Mouse (Mus musculus): ENCODE results near the gene Mfsd2b.
A peak's percentile ranks its signal among the peaks of the same experiment; 100 is the strongest.
"Not testable (repeated sequence)": the region's sequence is repeated elsewhere in the genome, so short reads cannot be mapped to it uniquely, and the experiment has no call there.

The Mfsd2b gene

GRCm38 (mm10) chr12:4906951-4907906, 33.1 kb upstream of the Mfsd2b start, which contains the start of gene Ubxn2a:
TSS of gene Ubxn2a (minus strand) at chr12:4907705.
- Histone ChIP-seq H3K4me3 (replicated peaks; ENCODE audit: low read length) (peak within 1 kb of the TSS; percentile 93), H3K27me3 (ENCODE audit: insufficient read depth, low read length) (no peaks in the 10 kb centered on the region), H3K9me3 (ENCODE audit: low read length) (no peaks in the 10 kb centered on the region), H3K36me3 (ENCODE audit: insufficient read depth, low read length) (peaks cover 34% of the 10 kb centered on the region), H3K4me1 (replicated peaks; ENCODE audit: low read depth, low read length) (peaks cover 69% of the 10 kb centered on the region)
- TF ChIP-seq CTCF (conservative IDR thresholded peaks at IDR 0.05; ENCODE audit: low read length) (no peak), POU5F1 (IDR thresholded peaks at IDR 0.05; ENCODE audit: borderline replicate concordance, low read length) (no peak), NANOG (IDR thresholded peaks at IDR 0.05; ENCODE audit: borderline replicate concordance, low read length) (no peak)

- TF ChIP-seq CTCF (conservative IDR thresholded peaks at IDR 0.05; ENCODE audit: low read length), result no peak
- no peak for TF ChIP-seq NANOG (IDR thresholded peaks at IDR 0.05; ENCODE audit: borderline replicate concordance, low read length)
- Histone ChIP-seq H3K4me1 (replicated peaks; ENCODE audit: low read depth, low read length) (peaks cover 69% of the 10 kb centered on the region), H3K27me3 (ENCODE audit: insufficient read depth, low read length) (no peaks in the 10 kb centered on the region), H3K36me3 (ENCODE audit: insufficient read depth, low read length) (peaks cover 40% of the 10 kb centered on the region), H3K4me3 (replicated peaks; ENCODE audit: low read length) (peak overlapping the region; percentile 93), H3K9me3 (ENCODE audit: low read length) (no peaks in the 10 kb centered on the region)
Measured at GRCm38 (mm10) chr12:4906476-4906875, 32.3 kb upstream of the Mfsd2b start.

- Histone ChIP-seq H3K9me3 (ENCODE audit: low read length) (no peaks in the 10 kb centered on the region), H3K27me3 (ENCODE audit: insufficient read depth, low read length) (no peaks in the 10 kb centered on the region), H3K4me1 (replicated peaks; ENCODE audit: low read depth, low read length) (peaks cover 70% of the 10 kb centered on the region), H3K36me3 (ENCODE audit: insufficient read depth, low read length) (peaks cover 45% of the 10 kb centered on the region), H3K4me3 (replicated peaks; ENCODE audit: low read length) (peak overlapping the region; percentile 93)
- TF ChIP-seq POU5F1 (IDR thresholded peaks at IDR 0.05; ENCODE audit: borderline replicate concordance, low read length) (no peak), CTCF (conservative IDR thresholded peaks at IDR 0.05; ENCODE audit: low read length) (peak; percentile 26)
Measured at GRCm38 (mm10) chr12:4905946-4906345, 31.8 kb upstream of the Mfsd2b start.

GRCm38 (mm10) chr12:4898024-4898423, 23.9 kb upstream of the Mfsd2b start:
- Histone ChIP-seq H3K4me3 (replicated peaks; ENCODE audit: low read length) (0 out of 2 replicates have a peak overlapping the region, but pooled peaks have one; percentile 3), H3K27me3 (ENCODE audit: insufficient read depth, low read length) (no peaks in the 10 kb centered on the region), H3K4me1 (replicated peaks; ENCODE audit: low read depth, low read length) (peaks cover 78% of the 10 kb centered on the region), H3K36me3 (ENCODE audit: insufficient read depth, low read length) (peaks cover 53% of the 10 kb centered on the region), H3K9me3 (ENCODE audit: low read length) (no peaks in the 10 kb centered on the region)
- TF ChIP-seq NANOG (IDR thresholded peaks at IDR 0.05; ENCODE audit: borderline replicate concordance, low read length) (peak; percentile 96), CTCF (conservative IDR thresholded peaks at IDR 0.05; ENCODE audit: low read length) (no peak), POU5F1 (IDR thresholded peaks at IDR 0.05; ENCODE audit: borderline replicate concordance, low read length) (peak; percentile 95)

GRCm38 (mm10) chr12:4889891-4890290, 15.7 kb upstream of the Mfsd2b start:
- H3K36me3 ChIP-seq (ENCODE audit: insufficient read depth, low read length), result peaks cover 96% of the 10 kb centered on the region
- no peak overlapping the region for H3K4me3 ChIP-seq (replicated peaks; ENCODE audit: low read length)
- H3K27me3 ChIP-seq (ENCODE audit: insufficient read depth, low read length), result no peaks in the 10 kb centered on the region
- peaks cover 47% of the 10 kb centered on the region for H3K4me1 ChIP-seq (replicated peaks; ENCODE audit: low read depth, low read length)
- no peak for TF ChIP-seq POU5F1 (IDR thresholded peaks at IDR 0.05; ENCODE audit: borderline replicate concordance, low read length)
- TF ChIP-seq NANOG (IDR thresholded peaks at IDR 0.05; ENCODE audit: borderline replicate concordance, low read length), result no peak
- no peak for TF ChIP-seq CTCF (conservative IDR thresholded peaks at IDR 0.05; ENCODE audit: low read length)
- no peaks in the 10 kb centered on the region for H3K9me3 ChIP-seq (ENCODE audit: low read length)

- H3K36me3 ChIP-seq (ENCODE audit: insufficient read depth, low read length), result peaks cover 97% of the 10 kb centered on the region
- H3K27me3 ChIP-seq (ENCODE audit: insufficient read depth, low read length), result no peaks in the 10 kb centered on the region
- H3K4me3 ChIP-seq (replicated peaks; ENCODE audit: low read length), result no peak overlapping the region
- TF ChIP-seq CTCF (conservative IDR thresholded peaks at IDR 0.05; ENCODE audit: low read length), result no peak
- TF ChIP-seq POU5F1 (IDR thresholded peaks at IDR 0.05; ENCODE audit: borderline replicate concordance, low read length), result no peak
- TF ChIP-seq NANOG (IDR thresholded peaks at IDR 0.05; ENCODE audit: borderline replicate concordance, low read length), result no peak
- peaks cover 42% of the 10 kb centered on the region for H3K4me1 ChIP-seq (replicated peaks; ENCODE audit: low read depth, low read length)
- no peaks in the 10 kb centered on the region for H3K9me3 ChIP-seq (ENCODE audit: low read length)
Measured at GRCm38 (mm10) chr12:4889251-4889650, 15.1 kb upstream of the Mfsd2b start.

- no peaks in the 10 kb centered on the region for H3K27me3 ChIP-seq (ENCODE audit: insufficient read depth, low read length)
- no peaks in the 10 kb centered on the region for H3K9me3 ChIP-seq (ENCODE audit: low read length)
- H3K4me3 ChIP-seq (replicated peaks; ENCODE audit: low read length), result no peak overlapping the region
- TF ChIP-seq POU5F1 (IDR thresholded peaks at IDR 0.05; ENCODE audit: borderline replicate concordance, low read length) (no peak), NANOG (IDR thresholded peaks at IDR 0.05; ENCODE audit: borderline replicate concordance, low read length) (no peak), CTCF (conservative IDR thresholded peaks at IDR 0.05; ENCODE audit: low read length) (no peak)
- H3K36me3 ChIP-seq (ENCODE audit: insufficient read depth, low read length), result peaks cover 97% of the 10 kb centered on the region
- H3K4me1 ChIP-seq (replicated peaks; ENCODE audit: low read depth, low read length), result peaks cover 37% of the 10 kb centered on the region
Measured at GRCm38 (mm10) chr12:4888739-4889138, 14.6 kb upstream of the Mfsd2b start.

- H3K27me3 ChIP-seq (ENCODE audit: insufficient read depth, low read length), result not testable (repeated sequence)
- peaks cover 15% of the 10 kb centered on the region for H3K4me1 ChIP-seq (replicated peaks; ENCODE audit: low read depth, low read length)
- H3K36me3 ChIP-seq (ENCODE audit: insufficient read depth, low read length), result peaks cover 98% of the 10 kb centered on the region
Measured at GRCm38 (mm10) chr12:4886581-4886980, 12.4 kb upstream of the Mfsd2b start.

More at GRCm38 (mm10) chr12:4886581-4886980, 12.4 kb upstream of the Mfsd2b start:
- not testable (repeated sequence) for H3K9me3 ChIP-seq (ENCODE audit: low read length); H3K4me3 ChIP-seq (replicated peaks; ENCODE audit: low read length)

All from E14TG2a.4 (cell line).